Mouse (Mus musculus): ENCODE results near the gene Celsr2. TPM values are rescaled to one million over a fixed set of nuclear protein-coding genes. Genes with fewer than 3 reads are reported as not detected.

The Celsr2 gene
- total and polyA plus RNA-seq, 2 experiments from 2014 or later: 1.2 to 5.5 TPM

DNA sequence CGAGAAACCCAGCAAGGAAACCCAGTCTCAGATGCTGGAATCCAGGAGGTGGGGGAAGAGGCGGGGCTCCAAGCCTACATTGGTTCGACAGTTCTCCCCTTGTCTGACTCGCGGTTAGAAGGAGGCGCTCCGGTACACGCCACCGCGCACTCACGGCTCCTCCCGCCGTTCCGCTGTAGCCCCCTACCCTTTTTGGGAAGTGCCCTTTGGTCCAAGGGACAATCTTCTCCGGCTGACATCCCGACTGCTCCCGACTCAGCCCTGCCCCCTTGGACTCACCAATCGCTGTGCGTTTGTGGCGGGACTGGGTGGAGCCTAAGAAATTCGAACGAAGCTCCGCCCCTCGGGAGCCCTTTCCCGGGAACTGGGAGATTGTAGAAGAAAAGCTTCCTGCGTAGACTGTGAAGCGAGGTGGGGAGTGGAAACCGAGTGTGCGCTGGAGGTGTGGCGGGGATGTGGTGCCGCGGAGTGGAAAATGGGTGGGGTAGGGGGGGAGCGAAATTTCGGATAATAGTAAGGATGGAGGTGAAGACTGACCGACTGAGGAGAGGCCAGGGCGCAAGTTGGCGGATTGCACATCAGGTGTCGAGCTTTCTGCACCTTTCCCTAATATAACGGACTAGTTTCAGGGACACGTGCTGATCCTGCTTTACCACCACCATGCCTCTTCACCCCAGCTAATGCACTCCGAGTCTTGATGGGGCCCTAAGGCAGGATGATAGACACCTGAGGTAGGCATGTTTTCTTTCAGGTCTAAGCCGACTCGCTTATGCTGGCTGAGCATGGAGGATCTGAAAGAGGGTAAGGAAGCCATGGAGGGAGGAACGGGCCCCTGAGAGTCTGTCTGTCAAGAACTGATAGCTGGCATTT is 31.6 kb downstream of the Celsr2 start, which contains the start of gene Psrc1:
Gene Psrc1 (plus strand): TSS at position 355 of the 870 bp plus-strand sequence.
- Histone ChIP-seq H3K27ac (ENCODE audit: low read depth) (peak within 1 kb of the TSS; percentile 31; the same call in 1 of the 2 replicates), H3K4me3 (ENCODE audit: low read depth, low read length) (peak within 1 kb of the TSS; percentile 62), H3K27me3 (ENCODE audit: control insufficient read depth, insufficient read depth, low read length) (no peaks in the 10 kb centered on the region), H3K9ac (replicated peaks; ENCODE audit: low read depth, low read length) (peak within 1 kb of the TSS; percentile 43; the same call in 1 of the 2 replicates), H3K36me3 (replicated peaks; ENCODE audit: control insufficient read depth, insufficient read depth, low read length) (no peaks in the 10 kb centered on the region; the same call in 1 of the 2 replicates), H3K4me1 (ENCODE audit: control insufficient read depth, insufficient read depth) (peaks cover 16% of the 10 kb centered on the region), H3K9me3 (replicated peaks; ENCODE audit: control insufficient read depth, low read length) (no peaks in the 10 kb centered on the region), H3K4me2 (ENCODE audit: low read depth, low read length) (peak within 1 kb of the TSS; percentile 75)
- TF ChIP-seq EP300 (IDR thresholded peaks at IDR 0.05; ENCODE audit: low read depth): no peak
- no peak for TF ChIP-seq CTCF (IDR thresholded peaks at IDR 0.05; ENCODE audit: low read depth)
- WGBS: 2% methylated on average over 44 of the region's 44 CpGs
- ATAC-seq (ENCODE audit: insufficient read depth, low read depth) (peak; percentile 87), DNase-seq (ENCODE audit: low spot score) (peak; percentile 94)

DNA sequence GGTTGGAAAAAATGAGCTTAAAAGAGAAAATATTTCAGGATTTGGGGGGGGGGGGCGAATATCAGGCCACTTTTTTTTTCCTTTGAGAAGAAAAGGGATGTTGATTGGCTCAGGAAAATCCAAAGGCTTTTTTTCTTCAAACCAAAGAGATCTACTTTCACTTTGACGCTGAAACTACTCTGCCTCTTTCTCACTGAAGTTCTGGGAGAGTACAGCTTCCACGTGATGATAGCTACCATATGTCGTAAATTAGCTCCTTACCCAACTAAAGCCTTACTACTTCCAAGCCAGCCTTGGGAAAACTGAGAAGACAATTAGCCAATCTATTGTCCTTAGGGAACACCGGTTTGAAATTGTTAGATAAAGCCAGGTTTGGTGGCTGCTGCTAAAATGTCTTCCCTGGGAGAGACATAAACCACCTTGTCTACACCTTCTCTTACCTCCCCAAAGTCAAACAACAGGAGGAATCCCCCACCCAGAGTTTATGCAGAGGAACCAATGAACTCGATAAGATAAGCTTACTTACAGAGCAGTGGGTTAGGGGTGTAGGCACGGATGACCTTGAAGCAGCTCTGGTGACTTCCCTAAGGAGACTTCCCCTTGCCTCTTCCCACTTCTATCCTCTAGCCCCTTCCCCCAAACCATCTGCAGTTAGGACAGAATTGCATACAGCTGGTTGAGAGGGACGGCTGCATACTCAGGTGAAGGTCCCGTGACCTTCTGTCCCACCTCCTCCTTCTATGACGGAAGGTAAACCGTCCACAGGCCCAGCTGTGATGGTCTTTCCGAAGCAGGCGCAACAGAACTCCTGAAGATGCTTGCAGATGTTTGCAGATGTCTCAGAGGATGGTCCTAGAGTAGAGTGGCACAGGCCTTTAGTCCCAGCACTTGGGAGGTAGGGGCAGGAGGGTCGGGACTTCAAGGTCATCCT is 33.1 kb downstream of the Celsr2 start:
- H3K9ac ChIP-seq (replicated peaks; ENCODE audit: low read depth, low read length): no peak overlapping the region
- no peak for ATAC-seq (ENCODE audit: insufficient read depth, low read depth)

DNA sequence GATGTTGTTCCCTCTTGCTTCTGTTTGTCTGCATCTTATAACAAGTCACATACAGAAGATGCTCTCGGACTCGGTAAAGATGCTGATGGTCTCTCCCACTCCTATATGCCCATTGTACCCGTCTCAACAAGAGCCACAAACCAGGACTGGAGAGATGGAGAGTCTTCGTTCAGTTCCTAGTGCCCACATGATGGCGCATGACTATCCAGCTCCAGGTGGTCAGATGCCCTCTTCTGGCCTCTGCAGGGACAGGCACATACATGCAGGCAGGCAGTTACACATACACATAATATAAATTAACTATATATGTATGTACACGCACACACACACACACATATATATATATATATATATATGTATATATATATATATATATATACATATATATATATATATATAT is 34.7 kb downstream of the Celsr2 start:
- H3K4me2 ChIP-seq (ENCODE audit: low read depth, low read length): no peak overlapping the region
- no peaks in the 10 kb centered on the region for H3K36me3 ChIP-seq (replicated peaks; ENCODE audit: control insufficient read depth, insufficient read depth, low read length)
- WGBS: 89% methylated on average over 6 of the region's 6 CpGs
- no peak overlapping the region for H3K4me3 ChIP-seq (ENCODE audit: low read depth, low read length)
- H3K27me3 ChIP-seq (ENCODE audit: control insufficient read depth, insufficient read depth, low read length): no peaks in the 10 kb centered on the region
- H3K27ac ChIP-seq (ENCODE audit: low read depth): no peak overlapping the region
- H3K9me3 ChIP-seq (replicated peaks; ENCODE audit: control insufficient read depth, low read length): no peaks in the 10 kb centered on the region
- H3K4me1 ChIP-seq (ENCODE audit: control insufficient read depth, insufficient read depth): peaks cover 16% of the 10 kb centered on the region
- TF ChIP-seq EP300 (IDR thresholded peaks at IDR 0.05; ENCODE audit: low read depth): no peak
- TF ChIP-seq CTCF (IDR thresholded peaks at IDR 0.05; ENCODE audit: low read depth): peak; percentile 52
- no peak overlapping the region for H3K9ac ChIP-seq (replicated peaks; ENCODE audit: low read depth, low read length)
- no peak for ATAC-seq (ENCODE audit: insufficient read depth, low read depth)
- no peak for DNase-seq (ENCODE audit: low spot score)

More for the DNA sequence above, 33.1 kb downstream of the Celsr2 start:
- Histone ChIP-seq H3K9me3 (replicated peaks; ENCODE audit: control insufficient read depth, low read length) (no peaks in the 10 kb centered on the region), H3K36me3 (replicated peaks; ENCODE audit: control insufficient read depth, insufficient read depth, low read length) (no peaks in the 10 kb centered on the region; the same call in 1 of the 2 replicates), H3K4me3 (ENCODE audit: low read depth, low read length) (peak overlapping the region; percentile 11), H3K4me2 (ENCODE audit: low read depth, low read length) (peak overlapping the region; percentile 33), H3K27ac (ENCODE audit: low read depth) (peak overlapping the region; percentile 31), H3K4me1 (ENCODE audit: control insufficient read depth, insufficient read depth) (peaks cover 16% of the 10 kb centered on the region), H3K27me3 (ENCODE audit: control insufficient read depth, insufficient read depth, low read length) (no peaks in the 10 kb centered on the region)
- peak; percentile 35 for DNase-seq (ENCODE audit: low spot score)
- TF ChIP-seq CTCF (IDR thresholded peaks at IDR 0.05; ENCODE audit: low read depth): no peak
- TF ChIP-seq EP300 (IDR thresholded peaks at IDR 0.05; ENCODE audit: low read depth): no peak
- WGBS: 53% methylated on average over 14 of the region's 14 CpGs

DNA sequence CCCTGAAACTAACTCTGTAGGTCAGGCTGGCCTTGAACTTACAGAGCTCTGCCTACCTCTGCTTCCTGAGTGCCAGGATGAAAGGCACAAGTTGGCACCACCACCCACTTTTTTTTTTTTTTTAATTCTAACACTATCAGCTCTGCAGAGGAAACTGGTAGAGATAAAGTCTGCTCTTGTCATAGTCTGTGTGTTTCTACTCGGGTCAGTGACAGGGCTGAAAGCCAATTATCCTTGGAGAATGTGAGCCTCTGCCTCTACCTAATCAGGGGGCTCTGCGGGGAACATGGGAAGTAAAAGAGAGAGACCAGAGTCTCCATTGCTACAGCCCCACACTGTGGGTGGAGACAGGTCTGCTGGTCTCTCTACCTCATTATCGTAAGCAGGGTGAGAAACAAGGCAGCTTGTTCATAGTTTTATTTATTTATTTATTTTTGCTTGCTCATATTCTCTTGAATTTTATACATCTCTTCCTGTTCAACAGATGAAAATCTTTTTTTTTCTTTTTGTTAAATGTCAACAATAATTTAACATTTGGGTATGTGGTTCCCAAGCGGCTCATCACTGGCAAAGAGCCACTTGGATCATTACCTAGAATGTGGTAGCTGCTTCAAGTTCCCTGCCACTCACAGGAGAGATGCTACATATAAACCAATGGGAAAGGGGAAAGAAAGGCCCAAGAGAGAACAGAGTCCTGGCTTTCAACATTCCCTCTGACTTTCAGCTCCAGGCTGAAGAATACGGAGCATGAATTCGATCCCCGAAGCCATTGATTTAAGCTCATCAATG is 36.3 kb downstream of the Celsr2 start:
- Histone ChIP-seq H3K4me3 (ENCODE audit: low read depth, low read length) (no peak overlapping the region), H3K4me2 (ENCODE audit: low read depth, low read length) (no peak overlapping the region), H3K27ac (ENCODE audit: low read depth) (no peak overlapping the region), H3K27me3 (ENCODE audit: control insufficient read depth, insufficient read depth, low read length) (no peaks in the 10 kb centered on the region), H3K36me3 (replicated peaks; ENCODE audit: control insufficient read depth, insufficient read depth, low read length) (no peaks in the 10 kb centered on the region), H3K9me3 (replicated peaks; ENCODE audit: control insufficient read depth, low read length) (no peaks in the 10 kb centered on the region), H3K9ac (replicated peaks; ENCODE audit: low read depth, low read length) (no peak overlapping the region), H3K4me1 (ENCODE audit: control insufficient read depth, insufficient read depth) (peaks cover 14% of the 10 kb centered on the region)
- TF ChIP-seq CTCF (IDR thresholded peaks at IDR 0.05; ENCODE audit: low read depth) (no peak), EP300 (IDR thresholded peaks at IDR 0.05; ENCODE audit: low read depth) (no peak)
- WGBS: 51% methylated on average over 7 of the region's 7 CpGs
- DNase-seq (ENCODE audit: low spot score) (no peak), ATAC-seq (ENCODE audit: insufficient read depth, low read depth) (no peak)

Data from heart, postnatal 0 days (tissue).